Mouse (Mus musculus) bone marrow, adult 2 months (tissue): ENCODE data around the gene Flii.

Experiments
- CTCF ChIP-seq: fragments of 200-500 bp; IDR thresholded peaks from 2 replicates; pipeline ENCODE4 v1.5.1; 2011; ENCODE audit warnings: low read length, control low read depth; ENCODE audit not compliant: control insufficient read depth, insufficient read depth
- POLR2A ChIP-seq: fragments of 200-500 bp; IDR thresholded peaks from 2 replicates; pipeline ENCODE4 v1.6.1; 2011; ENCODE audit warnings: low read depth, mild to moderate bottlenecking, control low read depth, low read length, borderline replicate concordance; ENCODE audit not compliant: control insufficient read depth

GRCm38 (mm10) chr11:60734206-60734605 is 7.1 kb upstream of the Flii start:
- TF ChIP-seq POLR2A (no peak), CTCF (no peak)
